Mouse (Mus musculus) urinary bladder, postnatal 25 days (tissue): ENCODE data around the gene 1700011L22Rik.
A peak's percentile ranks its signal among the peaks of the same experiment; 100 is the strongest.

ENCODE experiments used
- DNase-seq: peaks from one replicate; pipeline ENCODE4 v3.0.0; 2022; ENCODE audit warnings: low spot score

Gene 1700011L22Rik

DNA sequence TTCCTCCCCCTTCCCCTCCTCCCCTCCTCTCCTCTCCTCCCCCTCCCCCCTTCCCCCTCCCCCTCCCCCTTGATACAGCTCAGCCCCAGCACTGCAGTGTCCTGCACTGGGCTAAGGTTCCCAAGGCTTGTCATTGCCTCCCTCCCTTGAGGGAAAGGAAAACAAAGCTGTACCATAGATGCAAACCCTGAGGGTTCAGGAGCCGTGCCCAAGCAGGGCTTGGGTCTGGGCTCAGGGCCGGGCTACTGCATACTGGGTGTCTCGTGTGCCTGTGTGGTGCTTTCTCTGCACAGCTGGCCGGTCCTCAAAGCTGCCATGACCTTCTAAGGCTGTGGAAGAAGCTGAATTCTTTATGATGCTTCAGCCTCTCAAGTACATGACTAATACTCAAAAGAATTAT, 74.8 kb downstream of the 1700011L22Rik start:
- no peak for DNase-seq

GRCm38 (mm10) chr8:79165276-79165675, 83.1 kb downstream of the 1700011L22Rik start:
- DNase-seq = no peak

- DNase-seq = no peak
These were observed 84.0 kb downstream of the 1700011L22Rik start for GRCm38 (mm10) chr8:79164336-79164735.

GRCm38 (mm10) chr8:79162533-79163308, 85.6 kb downstream of the 1700011L22Rik start:
- DNase-seq = peak; percentile 72

DNA sequence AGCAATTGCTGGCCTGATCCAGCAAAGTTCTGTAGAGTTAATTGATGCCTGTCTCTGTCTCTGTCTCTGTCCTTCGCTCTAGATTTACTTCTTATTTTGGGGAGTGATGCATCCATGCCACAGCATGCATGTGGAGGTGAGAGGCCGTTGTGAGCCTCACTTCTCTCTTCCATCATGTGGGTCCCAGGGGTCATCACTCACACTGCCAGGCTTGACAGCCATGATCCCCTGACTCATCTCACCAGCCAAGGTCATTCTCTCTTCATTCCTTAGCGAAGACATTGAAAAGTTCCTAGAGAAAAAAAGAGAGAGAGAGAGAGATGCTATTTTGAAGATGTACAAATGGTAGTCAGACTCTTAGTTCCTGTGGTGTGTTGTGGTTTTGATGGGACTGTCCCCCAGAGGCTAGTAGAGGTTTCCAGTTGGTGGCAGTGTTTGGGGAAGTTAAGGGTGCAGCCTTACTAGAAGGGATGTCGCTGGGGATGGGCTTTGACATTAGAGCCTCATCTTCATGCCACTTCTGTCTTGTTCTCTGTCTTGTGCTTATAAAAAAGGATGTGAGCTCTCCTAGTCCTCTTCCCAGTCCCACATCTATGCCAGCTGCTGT, 87.1 kb downstream of the 1700011L22Rik start:
- DNase-seq = no peak
